Mouse (Mus musculus) MEL (cell line): ENCODE data around the gene Rplp0.

Source experiments
- CTCF ChIP-seq, 3 experiments: IDR thresholded peaks in 2 of 3; conservative IDR thresholded peaks in 1 of 3; 2 replicates each; pipeline ENCODE4 v1.5.1; 2011 to 2012; ENCODE audit warnings: low read length in 3 of 3, low read depth in 2 of 3, mild to moderate bottlenecking in 2 of 3, improper control_type of control experiment in 1 of 3, inconsistent platforms in 1 of 3, mixed read lengths in 1 of 3, moderate library complexity in 1 of 3; ENCODE audit not compliant: control insufficient read depth in 1 of 3, insufficient read depth in 1 of 3, poor library complexity in 1 of 3, severe bottlenecking in 1 of 3
- MAX ChIP-seq: IDR thresholded peaks from 2 replicates; pipeline ENCODE4 v1.6.1; 2011; ENCODE audit warnings: low read length, improper control_type of control experiment
- POLR2A ChIP-seq, 2 experiments: IDR thresholded peaks; 2 replicates each; pipeline ENCODE4 v1.6.1; 2011 to 2012; ENCODE audit warnings: low read length in 2 of 2, mild to moderate bottlenecking in 2 of 2, control low read depth in 1 of 2, improper control_type of control experiment in 1 of 2, low read depth in 1 of 2, moderate library complexity in 1 of 2; ENCODE audit not compliant: control insufficient read depth in 1 of 2, insufficient read depth in 1 of 2, poor library complexity in 1 of 2
- TAL1 ChIP-seq: IDR thresholded peaks from 2 replicates; pipeline ENCODE4 v1.6.1; 2012; ENCODE audit warnings: mild to moderate bottlenecking, inconsistent platforms, low read length, moderate library complexity, mixed read lengths

DNA sequence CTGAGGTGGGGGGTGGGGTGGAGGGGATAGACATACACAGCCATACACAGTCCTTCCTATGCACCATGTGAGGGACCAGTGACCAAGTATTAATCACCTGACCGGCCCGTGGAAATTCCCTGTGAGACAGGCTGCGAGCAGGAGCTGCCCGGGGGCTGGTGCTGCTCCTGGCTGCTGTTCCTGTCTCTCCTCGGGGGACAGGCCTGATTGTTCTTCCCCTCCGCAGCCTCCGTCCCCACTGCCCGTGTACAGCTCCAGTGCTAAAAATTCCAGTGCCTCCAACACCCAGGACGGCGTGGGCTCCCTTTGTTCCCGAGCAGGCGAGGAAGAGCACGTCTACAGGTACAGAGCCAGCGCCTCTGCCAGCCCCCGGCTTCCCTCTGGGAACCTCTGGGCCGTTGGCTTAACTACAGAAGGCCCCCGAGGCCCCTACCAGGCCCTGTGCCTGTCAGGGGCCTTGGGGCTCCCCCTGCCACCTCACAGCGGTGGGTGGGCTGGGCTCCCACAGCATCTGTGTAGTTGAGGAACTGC, 14.5 kb upstream of the Rplp0 start:
- no peak for TF ChIP-seq MAX
- TF ChIP-seq TAL1: no peak
- no peak for TF ChIP-seq CTCF (IDR thresholded peaks at IDR 0.05 in 2 of 3, conservative IDR thresholded peaks at IDR 0.05 in 1 of 3; ENCODE audit: control insufficient read depth in 1 of 3, insufficient read depth in 1 of 3, low read depth in 2 of 3, low read length in 3 of 3, poor library complexity in 1 of 3, severe bottlenecking in 1 of 3)
- TF ChIP-seq POLR2A (IDR thresholded peaks at IDR 0.05; ENCODE audit: control insufficient read depth in 1 of 2, insufficient read depth in 1 of 2, low read depth in 1 of 2, low read length in 2 of 2, poor library complexity in 1 of 2): no peak
